Mouse (Mus musculus) ES-Bruce4 (cell line): ENCODE measurements around the gene Nelfa.

Experiments used
- CTCF ChIP-seq: IDR thresholded peaks from one replicate; pipeline ENCODE4 v1.8.1; 2011; ENCODE audit warnings: low read depth, low read length
- EP300 ChIP-seq: IDR thresholded peaks from 2 replicates; pipeline ENCODE4 v1.6.1; 2011; ENCODE audit warnings: low read depth, low read length; ENCODE audit not compliant: insufficient read depth
- POLR2A ChIP-seq: IDR thresholded peaks from one replicate; pipeline ENCODE4 v1.8.1; 2011; ENCODE audit warnings: low read length; ENCODE audit not compliant: insufficient read depth

- TF ChIP-seq CTCF: no peak
- no peak for TF ChIP-seq POLR2A
- no peak for TF ChIP-seq EP300
These were observed 84.7 kb downstream of the Nelfa start for GRCm38 (mm10) chr5:33851466-33851865.
